31 mouse cellular contexts compared by ENCODE assay signal in genomic region chr16:22606989-22607388, GRCm38 (mm10).
"Had no signal": no experiment of that assay in that cellular context is flagged by ENCODE, and none has a peak within 500 bp of the region (broad histone marks: within the 10 kb centered on the region; RNA-seq: fewer than 3 reads in every experiment).

No protein-coding gene starts in this region.

- DNase-seq: heart, postnatal 10 days; heart, postnatal 14 days; heart, postnatal 36 days; heart, postnatal 4 days; kidney, adult 11 months; kidney, adult 18-20 months; kidney, adult 2 months; kidney, adult 8-10 months; kidney, adult 9 months; kidney, postnatal 10 days; kidney, postnatal 14 days; kidney, postnatal 25 days; kidney, postnatal 36 days; kidney, postnatal 4 days; layer of hippocampus, adult 9-11 months; layer of hippocampus, postnatal 36 days had no signal

- H3K4me1 ChIP-seq: heart, embryonic 12.5 days; heart, embryonic 13.5 days; heart, embryonic 15.5 days; hindbrain, embryonic 12.5 days; hindbrain, embryonic 13.5 days; hindbrain, embryonic 15.5 days; intestine, embryonic 15.5 days; kidney, embryonic 15.5 days had no signal

- H3K9me3 ChIP-seq: heart, embryonic 12.5 days; heart, embryonic 13.5 days; heart, embryonic 15.5 days; hindbrain, embryonic 10.5 days; hindbrain, embryonic 12.5 days; hindbrain, embryonic 13.5 days; hindbrain, embryonic 15.5 days; intestine, embryonic 15.5 days; kidney, embryonic 15.5 days had no signal

- H3K27me3 ChIP-seq: heart, embryonic 15.5 days; hindbrain, embryonic 13.5 days; hindbrain, embryonic 15.5 days; intestine, embryonic 15.5 days; kidney, embryonic 15.5 days had no signal

- H3K27ac ChIP-seq: heart, embryonic 13.5 days; heart, embryonic 15.5 days; hindbrain, embryonic 10.5 days; hindbrain, embryonic 12.5 days; hindbrain, embryonic 13.5 days; hindbrain, embryonic 14.5 days; hindbrain, embryonic 15.5 days; hindbrain, postnatal 0 days; intestine, embryonic 15.5 days; kidney, embryonic 15.5 days; kidney, postnatal 0 days; layer of hippocampus, adult 2 months; left cerebral cortex, adult 2 months had no signal

- H3K4me2 ChIP-seq: heart, embryonic 11.5 days; heart, embryonic 12.5 days; heart, embryonic 13.5 days; heart, embryonic 15.5 days; hindbrain, embryonic 12.5 days; hindbrain, embryonic 13.5 days; hindbrain, embryonic 14.5 days; hindbrain, embryonic 15.5 days; intestine, embryonic 15.5 days; kidney, embryonic 15.5 days had no signal

- H3K9ac ChIP-seq: heart, embryonic 12.5 days; heart, embryonic 13.5 days; heart, embryonic 15.5 days; hindbrain, embryonic 12.5 days; hindbrain, embryonic 13.5 days; hindbrain, embryonic 14.5 days; hindbrain, embryonic 15.5 days; intestine, embryonic 15.5 days; kidney, embryonic 15.5 days had no signal

- H3K36me3 ChIP-seq: heart, embryonic 12.5 days; heart, embryonic 13.5 days; heart, embryonic 15.5 days; hindbrain, embryonic 10.5 days; hindbrain, embryonic 12.5 days; hindbrain, embryonic 13.5 days; hindbrain, embryonic 15.5 days; intestine, embryonic 15.5 days; kidney, embryonic 15.5 days had no signal

- H3K4me3 ChIP-seq: heart, embryonic 12.5 days; heart, embryonic 13.5 days; heart, embryonic 15.5 days; hindbrain, embryonic 10.5 days; hindbrain, embryonic 12.5 days; hindbrain, embryonic 13.5 days; hindbrain, embryonic 15.5 days; intestine, embryonic 15.5 days; kidney, embryonic 15.5 days; layer of hippocampus, adult 2 months; left cerebral cortex, adult 2 months had no signal
